Mouse (Mus musculus): ENCODE results near the gene Gabpb2.
"Not testable (repeated sequence)": the region's sequence is repeated elsewhere in the genome, so short reads cannot be mapped to it uniquely, and the experiment has no call there.

Gabpb2 gene

GRCm38 (mm10) chr3:95231298-95232221 lies 13.8 kb upstream of the Gabpb2 start, which contains the start of gene Mllt11:
Gene Mllt11, minus strand, starts transcription at chr3:95232171.
- DNase-seq: no peak

GRCm38 (mm10) chr3:95230495-95231297 lies 13.0 kb upstream of the Gabpb2 start:
- DNase-seq: no peak

DNA sequence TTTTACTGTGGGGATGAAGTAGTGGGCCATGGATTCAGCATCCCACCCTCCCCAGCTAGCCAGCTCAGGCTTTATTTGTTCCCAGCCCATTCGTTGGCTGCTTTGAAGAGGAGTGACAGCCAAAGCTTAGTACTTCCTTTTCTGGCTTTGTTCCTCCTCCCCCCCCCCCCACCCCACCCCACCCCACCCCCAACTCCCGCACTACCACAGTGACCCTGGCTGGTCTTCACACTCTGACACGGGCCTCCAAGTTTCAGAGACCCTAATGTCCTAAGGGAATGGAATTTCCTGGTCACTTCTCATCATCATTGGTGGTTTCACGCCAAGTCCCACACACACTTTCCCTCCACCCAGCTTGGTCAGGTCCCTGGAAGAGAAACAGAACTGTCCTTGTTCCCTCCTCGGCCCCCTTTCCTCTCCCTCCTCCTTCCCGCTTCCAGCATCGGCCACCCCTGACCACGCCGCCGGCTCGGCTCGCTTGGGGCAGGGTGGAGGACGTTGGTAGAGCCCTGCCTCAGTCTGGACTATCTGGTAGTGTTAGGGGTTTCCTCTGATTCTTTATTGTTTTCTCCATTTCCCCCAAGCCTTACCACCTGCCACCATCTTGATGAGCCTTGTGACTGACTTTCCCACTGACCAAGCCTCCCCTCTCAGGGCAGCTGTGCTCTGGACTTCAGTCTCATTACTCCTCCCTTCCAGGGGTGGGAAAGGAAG lies 12.2 kb upstream of the Gabpb2 start:
- DNase-seq: no peak

- DNase-seq: peak; percentile 40 to 43
Measured at GRCm38 (mm10) chr3:95228894-95229780, 11.4 kb upstream of the Gabpb2 start.

DNA sequence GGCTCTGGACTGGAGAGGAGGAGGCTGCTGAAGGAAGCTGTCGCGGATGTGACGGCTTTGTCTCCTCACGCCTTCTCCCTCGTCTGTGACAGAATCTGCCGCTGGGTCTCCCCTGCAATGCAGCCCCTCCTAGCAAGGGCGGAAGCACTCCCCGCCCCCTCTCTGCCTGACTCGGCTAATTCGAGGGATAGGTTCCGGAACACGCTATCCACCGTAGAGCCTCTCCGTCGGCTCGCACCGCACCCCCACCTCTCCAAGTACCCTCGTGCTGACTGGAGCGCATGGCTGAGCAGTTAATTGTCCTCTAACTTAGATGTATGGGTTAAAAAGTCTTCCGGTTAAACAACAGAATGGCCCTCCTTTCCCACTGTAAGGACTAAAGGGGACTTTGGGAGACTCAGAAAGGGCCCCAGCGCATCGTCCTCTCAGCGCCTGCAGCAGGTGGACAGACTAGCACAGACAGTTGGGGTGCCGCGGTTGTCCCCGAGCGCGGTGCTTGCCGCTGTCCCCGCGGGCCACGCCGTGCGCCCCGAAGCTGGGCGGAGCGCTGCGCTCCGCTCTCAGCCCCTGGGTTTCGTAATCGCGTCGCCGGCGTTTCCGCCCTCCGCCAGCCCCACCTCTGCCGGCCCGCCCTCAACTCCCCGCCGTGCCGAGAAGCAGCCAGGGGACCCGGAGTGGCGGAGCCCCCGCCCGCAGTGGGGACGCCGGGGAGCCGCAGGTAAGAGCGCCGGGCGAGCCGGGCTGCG lies 10.6 kb upstream of the Gabpb2 start, which contains the start of gene Cdc42se1:
Gene Cdc42se1 (plus strand): TSS at position 585 of the 746 bp plus-strand sequence.
- peak; percentile 82 to 88 for DNase-seq

DNA sequence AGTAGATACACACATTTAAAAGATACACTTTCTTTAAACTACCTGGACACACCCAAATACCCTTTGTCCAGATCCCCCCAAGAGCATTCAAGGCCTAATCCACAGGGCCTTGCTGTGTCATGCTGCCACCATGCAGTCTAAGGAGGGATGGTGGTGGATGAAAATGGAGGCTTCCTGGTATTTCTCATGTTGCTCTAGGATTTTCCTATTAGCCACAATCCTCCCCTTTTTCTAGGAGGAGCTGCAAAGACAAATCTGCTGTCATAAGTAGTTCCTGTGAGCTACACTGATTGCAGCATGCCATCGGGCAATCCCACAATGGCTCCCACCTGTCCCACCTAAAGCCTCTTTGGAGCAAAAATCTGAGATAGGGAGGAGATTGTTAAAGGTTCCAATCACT lies 9.5 kb upstream of the Gabpb2 start:
- DNase-seq: no peak

- no peak for DNase-seq
Measured at GRCm38 (mm10) chr3:95224295-95224694, 6.6 kb upstream of the Gabpb2 start.

- no peak for DNase-seq
Measured at GRCm38 (mm10) chr3:95223041-95223440, 5.3 kb upstream of the Gabpb2 start.

GRCm38 (mm10) chr3:95218466-95219137 lies 886 bp upstream of the Gabpb2 start:
- no peak for DNase-seq

DNA sequence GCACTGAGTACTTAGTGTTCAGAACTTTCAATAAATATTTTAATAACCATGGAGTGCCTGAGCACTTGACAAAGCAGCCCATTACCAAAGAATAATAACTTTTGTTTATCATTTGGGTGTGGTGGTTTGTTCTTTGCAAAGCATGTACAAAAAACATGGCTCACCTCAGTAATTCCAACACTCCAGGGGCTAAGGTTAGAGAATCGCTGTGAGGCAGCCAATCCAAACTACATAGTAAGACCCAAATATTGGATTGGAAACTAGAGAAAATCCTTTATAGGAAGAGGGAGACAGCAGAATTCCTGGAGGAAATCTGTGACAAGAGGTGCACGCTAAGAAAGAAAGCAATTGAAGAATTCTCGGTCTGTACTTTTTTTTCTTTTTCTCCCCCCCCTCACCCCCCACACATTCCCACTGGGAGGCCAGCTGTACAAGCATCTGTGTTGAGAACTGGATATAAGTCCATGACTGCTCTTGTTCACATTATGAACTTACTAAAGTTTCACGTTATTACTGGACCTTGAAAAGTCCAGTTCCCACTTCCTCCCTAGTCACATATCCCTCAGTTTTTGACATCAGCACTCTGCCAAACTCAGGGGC lies 961 bp downstream of the Gabpb2 start:
- DNase-seq: no peak

GRCm38 (mm10) chr3:95213609-95213975 lies 4.1 kb downstream of the Gabpb2 start:
- DNase-seq: no peak

DNA sequence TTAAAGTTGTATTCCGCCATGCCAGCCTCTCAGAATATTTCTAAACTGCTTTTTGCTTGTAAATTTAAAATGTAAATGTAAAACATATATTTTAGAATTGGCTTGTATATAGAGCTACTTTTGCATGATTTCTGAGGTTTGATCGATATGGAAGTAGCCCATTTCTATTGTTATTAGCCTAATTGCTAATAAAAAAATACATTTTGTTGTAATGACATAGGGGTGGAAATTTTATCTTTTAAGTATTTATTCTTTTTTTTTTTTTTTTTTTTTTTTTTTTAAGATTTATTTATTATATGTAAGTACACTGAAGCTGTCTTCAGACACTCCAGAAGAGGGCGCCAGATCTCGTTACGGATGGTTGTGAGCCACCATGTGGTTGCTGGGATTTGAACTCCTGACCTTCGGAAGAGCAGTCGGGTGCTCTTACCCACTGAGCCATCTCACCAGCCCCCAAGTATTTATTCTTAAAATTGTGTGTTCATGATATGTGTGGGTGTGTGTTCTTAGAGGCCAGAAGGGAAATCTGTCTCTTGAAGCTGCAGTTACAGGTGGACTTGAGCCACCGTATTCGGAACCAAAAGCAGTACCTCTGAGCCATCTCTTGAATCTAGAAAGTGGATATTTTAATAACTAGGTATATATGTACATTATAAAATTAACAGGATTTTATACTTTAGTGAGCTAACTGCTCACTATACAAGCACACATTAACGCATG lies 4.7 kb downstream of the Gabpb2 start:
- DNase-seq: not testable (repeated sequence)

- no peak for DNase-seq
Measured at GRCm38 (mm10) chr3:95210585-95210984, 7.1 kb downstream of the Gabpb2 start.

DNA sequence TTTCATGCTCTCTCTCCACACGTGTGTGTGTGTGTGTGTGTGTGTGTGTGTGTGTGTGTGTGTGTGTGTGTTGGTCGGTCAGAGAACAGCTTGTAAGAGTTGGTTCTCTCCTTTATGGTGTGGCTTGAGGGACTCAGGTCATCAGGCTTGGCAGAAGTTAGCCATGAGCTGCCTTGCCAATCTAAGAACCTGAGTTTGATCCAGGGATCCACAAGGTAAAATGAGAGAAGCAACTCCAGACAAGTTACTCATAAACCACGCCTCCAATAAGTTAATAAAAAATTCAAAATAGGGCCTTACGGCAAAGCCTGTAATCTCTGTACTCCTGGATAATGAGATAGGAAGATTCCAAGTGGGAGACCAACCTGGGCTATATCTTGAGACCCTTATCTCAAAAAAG lies 9.4 kb downstream of the Gabpb2 start:
- no peak for DNase-seq

GRCm38 (mm10) chr3:95203880-95204279 lies 13.8 kb downstream of the Gabpb2 start:
- DNase-seq: no peak

- DNase-seq: no peak
Measured at GRCm38 (mm10) chr3:95200562-95200961, 17.2 kb downstream of the Gabpb2 start.

DNA sequence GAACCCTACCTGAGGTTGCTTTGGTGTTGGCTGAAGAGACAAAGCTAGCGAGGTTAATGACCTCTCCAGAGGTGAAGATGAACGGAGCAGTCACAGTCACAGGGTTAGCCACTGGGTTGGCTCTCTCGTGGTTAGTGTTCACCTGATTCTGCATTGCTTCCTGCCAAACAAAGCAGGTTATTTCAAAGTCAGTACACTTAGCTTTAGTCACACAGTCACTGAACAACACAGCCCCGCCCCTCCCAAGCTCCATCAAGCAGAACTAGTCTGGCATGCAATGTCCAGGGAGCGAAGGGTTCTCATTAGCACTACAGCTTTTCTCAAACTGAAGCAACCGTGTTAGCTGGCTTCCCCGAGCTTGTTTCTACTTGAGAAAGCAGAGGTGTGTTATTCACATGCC lies 17.6 kb downstream of the Gabpb2 start:
- no peak for DNase-seq

- no peak for DNase-seq
Measured at GRCm38 (mm10) chr3:95199101-95199500, 18.6 kb downstream of the Gabpb2 start.

DNA sequence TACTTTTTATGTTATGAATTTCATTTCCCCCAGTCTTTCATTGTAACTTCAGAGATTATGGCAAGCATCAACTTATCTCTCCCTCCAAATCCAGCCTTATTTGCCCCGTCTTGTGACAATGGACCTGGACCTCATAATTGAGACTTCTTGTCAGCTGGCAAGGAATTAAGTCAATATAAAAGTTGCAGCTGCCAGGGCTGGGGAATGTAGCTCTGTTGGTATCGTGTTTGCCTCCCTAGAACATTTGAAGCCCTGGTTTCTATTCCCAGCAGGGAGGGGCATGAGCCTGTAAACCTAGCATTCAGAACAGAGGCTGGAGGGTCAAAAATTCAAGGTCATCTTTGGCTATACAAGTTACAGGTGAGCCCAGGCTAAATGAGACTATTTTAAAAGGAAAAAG lies 21.9 kb downstream of the Gabpb2 start:
- DNase-seq: no peak
